8 mouse cellular contexts compared by ENCODE assay signal in genomic region chr2:107869304-107869958, GRCm38 (mm10).
DNase-seq lines count a peak whose midpoint lies in the region; ATAC-seq lines count a peak whose summit lies in the region.

No protein-coding gene starts in this region.

- no peak for DNase-seq in frontal cortex, postnatal 14 days (ENCODE audit: low spot score in 2 of 2)
- DNase-seq in midbrain, embryonic 11.5 days (ENCODE audit: low spot score, missing footprints), result no peak
- no peak for DNase-seq in midbrain, embryonic 10.5 days (ENCODE audit: low spot score)
- DNase-seq in right cerebral cortex, postnatal 4 days, result peak; percentile 10
- no peak for DNase-seq in liver, embryonic 11.5 days (ENCODE audit: low spot score)
- DNase-seq in thymus, postnatal 25 days, result no peak

- no peaks in the 10 kb centered on the region for H3K9me3 ChIP-seq in midbrain, embryonic 11.5 days (ENCODE audit: control insufficient read depth, low read length)
- no peaks in the 10 kb centered on the region for H3K9me3 ChIP-seq in midbrain, embryonic 10.5 days (replicated peaks)
- no peaks in the 10 kb centered on the region for H3K9me3 ChIP-seq in hindbrain, embryonic 13.5 days
- H3K9me3 ChIP-seq in liver, embryonic 11.5 days (ENCODE audit: control insufficient read depth, low read length), result no peaks in the 10 kb centered on the region

- 57% methylated on average over 3 of the region's 3 CpGs for WGBS in midbrain, embryonic 11.5 days
- WGBS in midbrain, embryonic 10.5 days, result 56% methylated on average over 3 of the region's 3 CpGs
- WGBS in hindbrain, embryonic 13.5 days, result 63% methylated on average over 3 of the region's 3 CpGs
- WGBS in liver, embryonic 11.5 days, result 56% methylated on average over 3 of the region's 3 CpGs

- no peaks in the 10 kb centered on the region for H3K4me1 ChIP-seq in midbrain, embryonic 11.5 days (ENCODE audit: control insufficient read depth, insufficient read depth, low read length)
- no peaks in the 10 kb centered on the region for H3K4me1 ChIP-seq in midbrain, embryonic 10.5 days
- no peaks in the 10 kb centered on the region for H3K4me1 ChIP-seq in hindbrain, embryonic 13.5 days (replicated peaks)
- no peaks in the 10 kb centered on the region for H3K4me1 ChIP-seq in liver, embryonic 11.5 days (replicated peaks; ENCODE audit: control insufficient read depth, insufficient read depth, low read length)

- no peak overlapping the region for H3K27ac ChIP-seq in midbrain, embryonic 11.5 days (ENCODE audit: low read depth, low read length)
- H3K27ac ChIP-seq in midbrain, embryonic 10.5 days (replicated peaks), result no peak overlapping the region
- no peak overlapping the region for H3K27ac ChIP-seq in hindbrain, embryonic 13.5 days
- H3K27ac ChIP-seq in liver, embryonic 11.5 days (ENCODE audit: low read depth, low read length), result no peak overlapping the region

- no peaks in the 10 kb centered on the region for H3K36me3 ChIP-seq in midbrain, embryonic 11.5 days (ENCODE audit: control insufficient read depth, insufficient read depth, low read length)
- H3K36me3 ChIP-seq in midbrain, embryonic 10.5 days, result no peaks in the 10 kb centered on the region
- H3K36me3 ChIP-seq in hindbrain, embryonic 13.5 days, result no peaks in the 10 kb centered on the region
- no peaks in the 10 kb centered on the region for H3K36me3 ChIP-seq in liver, embryonic 11.5 days (ENCODE audit: control insufficient read depth, insufficient read depth, low read length)

- no peak overlapping the region for H3K4me3 ChIP-seq in midbrain, embryonic 11.5 days (ENCODE audit: low read depth, low read length)
- H3K4me3 ChIP-seq in midbrain, embryonic 10.5 days, result no peak overlapping the region
- no peak overlapping the region for H3K4me3 ChIP-seq in hindbrain, embryonic 13.5 days
- no peak overlapping the region for H3K4me3 ChIP-seq in liver, embryonic 11.5 days (ENCODE audit: low read depth, low read length)

- ATAC-seq in frontal cortex, adult (ENCODE audit: low TSS enrichment), result peak; percentile 99
- ATAC-seq in midbrain, embryonic 11.5 days (ENCODE audit: low FRiP score), result 0 out of 2 replicates have a peak, but pooled peaks have one; percentile 46
- 0 out of 2 replicates have a peak, but pooled peaks have one; percentile 74 for ATAC-seq in hindbrain, embryonic 13.5 days (ENCODE audit: low FRiP score)
- no peak for ATAC-seq in liver, embryonic 11.5 days (replicated peaks; ENCODE audit: low FRiP score)

- no peaks in the 10 kb centered on the region for H3K27me3 ChIP-seq in midbrain, embryonic 11.5 days (ENCODE audit: control insufficient read depth, insufficient read depth, low read length)
- no peaks in the 10 kb centered on the region for H3K27me3 ChIP-seq in midbrain, embryonic 10.5 days (ENCODE audit: low read depth, poor library complexity, severe bottlenecking)
- no peaks in the 10 kb centered on the region for H3K27me3 ChIP-seq in hindbrain, embryonic 13.5 days
- no peaks in the 10 kb centered on the region for H3K27me3 ChIP-seq in liver, embryonic 11.5 days (replicated peaks; ENCODE audit: control insufficient read depth, insufficient read depth, low read length)

- no peak overlapping the region for H3K9ac ChIP-seq in midbrain, embryonic 11.5 days (ENCODE audit: low read length)
- H3K9ac ChIP-seq in hindbrain, embryonic 13.5 days, result no peak overlapping the region
- H3K9ac ChIP-seq in liver, embryonic 11.5 days (ENCODE audit: low read depth, low read length), result no peak overlapping the region

- no peak overlapping the region for H3K4me2 ChIP-seq in midbrain, embryonic 11.5 days
- H3K4me2 ChIP-seq in hindbrain, embryonic 13.5 days, result no peak overlapping the region
- H3K4me2 ChIP-seq in liver, embryonic 11.5 days, result no peak overlapping the region
